Mouse (Mus musculus): ENCODE data around the gene Rpl37a.

DNA sequence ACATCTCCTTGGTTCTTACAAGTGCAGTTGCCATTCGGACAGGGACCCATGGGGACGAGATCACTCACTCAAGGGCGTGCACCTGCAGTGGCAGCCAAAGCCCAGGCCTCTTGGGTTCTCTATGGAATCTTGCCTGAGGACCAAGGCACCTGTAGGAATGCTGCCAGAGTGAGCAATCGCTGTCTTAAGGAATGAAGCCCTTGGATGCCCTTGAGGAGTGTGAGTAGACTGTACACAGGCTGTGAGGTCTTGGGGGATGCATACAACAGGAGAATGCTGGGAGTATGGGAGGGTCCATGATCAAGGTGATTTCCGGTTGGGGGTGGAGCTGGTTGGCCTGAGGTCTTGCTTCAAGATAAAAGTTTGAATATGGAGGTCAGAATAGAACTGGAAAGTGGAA, 30.3 kb downstream of the Rpl37a start:
- TF ChIP-seq CTCF (IDR thresholded peaks at IDR 0.05; ENCODE audit: borderline replicate concordance, extremely low read depth, insufficient read depth, insufficient read length), result no peak
- no peak for TF ChIP-seq POLR2A (IDR thresholded peaks at IDR 0.05; ENCODE audit: borderline replicate concordance, extremely low read depth, insufficient read depth, insufficient read length, poor library complexity, severe bottlenecking)
